Mouse (Mus musculus): ENCODE results near the gene Scai.
"Not testable (repeated sequence)": the region's sequence is repeated elsewhere in the genome, so short reads cannot be mapped to it uniquely, and the experiment has no call there.

The Scai gene

DNA sequence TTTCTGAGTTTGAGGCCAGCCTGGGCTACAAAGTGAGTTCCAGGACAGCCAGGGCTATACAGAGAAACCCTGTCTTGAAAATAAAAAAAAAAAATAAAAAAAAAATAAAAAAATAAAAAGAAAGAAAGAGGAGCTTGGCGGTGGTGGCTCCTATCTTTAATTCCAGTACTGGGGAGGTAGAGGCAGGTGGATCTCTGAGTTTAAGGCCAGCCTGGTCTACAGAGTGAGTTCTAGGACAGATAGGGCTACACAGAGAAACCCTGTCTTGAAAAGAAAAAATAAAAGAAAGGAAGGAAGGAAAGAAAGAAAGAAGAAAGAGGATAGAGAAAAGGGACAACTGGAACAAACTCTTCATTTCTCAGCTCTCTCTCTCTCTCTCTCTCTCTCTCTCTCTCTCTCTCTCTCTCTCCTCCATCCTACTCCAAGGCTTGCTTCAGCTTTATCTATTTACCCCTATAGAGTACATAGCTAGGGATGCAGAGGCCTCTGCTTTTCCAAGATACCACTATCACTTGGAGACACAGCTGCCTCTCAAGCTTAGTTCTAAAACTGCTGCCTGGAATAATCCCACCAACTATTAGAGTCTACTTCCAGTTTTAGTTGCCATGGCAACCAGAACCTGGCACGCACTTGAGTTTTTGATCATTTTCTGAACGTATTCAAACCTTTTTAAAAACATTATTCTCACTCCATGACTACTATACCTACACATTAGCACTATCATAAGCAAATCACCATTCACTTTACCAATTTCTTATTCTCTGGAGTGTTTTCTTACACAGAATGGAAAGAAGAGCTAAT lies 60.8 kb downstream of the Scai start:
- no peak for DNase-seq

DNA sequence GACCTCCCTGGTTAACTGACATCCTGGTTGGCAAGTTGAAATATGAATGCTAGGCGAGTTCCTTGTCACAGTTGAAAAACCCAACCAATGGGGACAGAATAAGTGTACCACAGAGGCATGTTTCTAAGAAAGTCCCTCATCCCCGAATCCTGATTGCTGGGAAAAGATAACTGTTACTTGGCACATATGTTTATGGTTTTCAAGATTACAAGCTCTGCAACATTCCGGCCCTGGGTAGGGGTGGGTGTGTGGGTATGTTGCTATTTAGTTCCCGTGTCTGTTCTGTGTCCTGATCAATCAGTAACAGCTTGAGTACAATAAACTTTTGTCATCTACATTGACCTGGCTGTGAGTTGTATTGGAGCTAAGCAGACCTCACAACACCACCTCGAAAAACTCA lies 66.4 kb downstream of the Scai start:
- no peak for DNase-seq

DNA sequence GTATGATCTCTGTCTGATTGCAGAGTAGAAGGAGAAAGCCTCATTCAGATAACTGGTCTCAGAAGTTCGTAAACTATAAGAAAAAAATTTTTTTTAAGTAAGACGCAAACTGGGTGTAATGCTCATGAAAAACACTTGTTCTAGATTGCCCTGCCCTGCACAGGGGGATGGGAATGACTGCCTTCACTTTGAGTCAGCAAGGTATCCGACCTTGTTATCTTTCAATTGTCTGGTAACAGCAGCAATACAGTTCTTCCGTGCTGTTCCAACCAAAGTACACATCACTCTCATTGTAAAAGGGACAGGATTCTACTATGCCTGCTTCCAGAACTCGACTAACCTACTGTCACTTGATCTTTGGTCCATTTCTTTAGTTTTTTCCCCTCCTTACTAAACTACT lies 69.4 kb downstream of the Scai start:
- DNase-seq: no peak

DNA sequence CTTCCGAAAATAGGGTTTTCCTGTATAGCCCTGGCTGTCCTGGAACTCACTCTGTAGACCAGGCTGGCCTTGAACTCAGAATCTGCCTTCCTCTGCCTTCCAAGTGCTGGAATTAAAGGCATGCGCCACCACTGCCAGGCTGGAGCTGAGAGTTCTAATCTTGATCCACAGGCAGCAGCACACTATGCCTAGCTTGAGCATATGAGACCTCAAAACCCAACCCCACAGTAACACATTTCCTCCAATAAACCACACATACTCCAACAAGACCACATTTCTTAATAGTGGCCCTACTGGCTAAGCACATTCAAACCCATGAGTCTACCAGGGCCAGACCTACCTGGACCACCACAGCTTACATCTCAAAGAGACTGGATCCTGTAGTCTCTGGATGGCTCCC lies 74.0 kb downstream of the Scai start:
- no peak for DNase-seq

DNA sequence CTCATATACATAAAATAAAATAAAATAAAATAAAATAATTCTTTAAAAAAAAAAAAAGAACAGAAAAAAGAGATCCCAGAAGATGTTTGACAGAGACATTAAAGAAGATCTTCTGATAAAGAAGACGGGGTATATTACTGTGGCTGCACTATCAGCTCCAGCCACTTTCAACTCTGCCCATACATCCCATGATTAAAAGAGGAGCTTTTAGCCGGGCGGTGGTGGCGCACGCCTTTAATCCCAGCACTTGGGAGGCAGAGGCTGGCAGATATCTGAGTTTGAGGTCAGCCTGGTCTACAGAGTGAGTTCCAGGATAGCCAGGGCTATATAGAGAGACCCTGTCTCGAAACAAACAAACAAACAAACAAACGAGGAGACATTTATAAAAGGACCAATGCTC lies 76.4 kb downstream of the Scai start:
- no peak for DNase-seq

DNA sequence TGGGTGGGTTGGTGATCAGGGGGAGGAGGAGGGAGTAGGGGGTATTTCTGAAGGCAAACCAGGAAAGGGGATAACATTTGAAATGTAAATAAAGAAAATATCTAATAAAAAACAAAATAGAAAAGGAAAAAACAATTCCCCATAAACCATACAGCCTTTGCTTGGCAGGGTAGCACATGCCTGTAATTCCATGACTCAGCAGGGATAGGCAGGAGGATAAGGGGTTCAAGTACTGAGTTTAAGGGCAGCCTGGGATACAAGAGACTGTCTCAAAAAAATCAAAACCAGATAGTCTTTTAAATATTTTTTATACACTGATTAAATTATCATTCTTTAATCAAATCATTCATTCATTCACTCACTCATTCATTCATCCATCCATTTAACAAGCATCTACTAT lies 80.0 kb downstream of the Scai start:
- no peak for DNase-seq

DNA sequence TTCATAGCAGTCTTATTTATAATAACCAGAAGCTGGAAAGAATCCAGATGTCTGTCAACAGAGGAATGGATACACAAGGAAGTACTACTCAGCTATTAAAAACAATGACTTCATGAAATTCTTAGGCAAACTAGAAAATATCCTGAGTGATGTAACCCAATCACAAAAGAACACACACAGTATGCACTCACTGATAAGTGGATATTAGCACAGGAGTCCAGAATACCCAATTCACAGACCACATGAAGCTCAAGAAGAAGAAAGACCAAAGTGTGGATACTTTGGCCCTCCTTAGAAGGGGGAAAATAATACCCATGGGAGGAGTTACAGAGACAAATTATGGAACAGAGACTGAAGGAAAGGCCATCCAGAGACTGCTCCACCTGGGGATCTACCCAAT lies 80.8 kb downstream of the Scai start:
- DNase-seq: not testable (repeated sequence)

DNA sequence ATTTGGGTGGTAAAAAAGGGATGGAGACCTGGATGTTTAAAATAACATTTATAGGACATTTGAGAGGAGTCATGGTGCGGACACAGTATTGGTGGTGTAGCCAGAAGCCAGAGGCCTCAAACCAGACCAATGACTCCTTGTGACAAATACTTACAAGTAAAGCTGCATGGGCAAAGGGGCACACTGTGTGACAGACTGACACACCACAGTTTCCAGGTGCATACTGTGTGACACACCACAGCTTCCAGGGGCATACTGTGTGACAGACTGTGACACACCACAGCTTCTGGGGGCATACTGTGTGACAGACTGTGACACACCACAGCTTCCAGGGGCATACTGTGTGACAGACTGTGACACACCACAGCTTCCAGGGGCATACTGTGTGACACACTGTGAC lies 90.6 kb downstream of the Scai start:
- peak; percentile 8 for DNase-seq

DNA sequence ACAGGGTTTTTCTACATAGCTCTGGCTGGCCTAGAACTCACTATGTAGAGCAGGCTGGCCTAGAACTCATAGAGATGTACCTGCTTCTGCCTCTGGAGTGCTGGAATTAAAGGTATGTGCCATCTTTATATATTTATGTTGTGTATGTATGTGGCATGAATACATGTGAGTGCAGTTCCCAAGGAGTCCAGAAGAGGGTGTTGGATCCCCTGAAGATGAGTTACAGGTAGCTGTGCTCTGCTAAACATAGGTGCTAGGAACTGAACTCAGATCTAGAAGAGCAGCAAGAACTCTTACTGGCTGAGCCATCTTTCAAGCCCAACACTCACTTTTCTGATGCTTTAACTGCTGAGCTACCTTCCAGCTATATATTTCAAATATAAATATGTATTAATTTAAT lies 92.5 kb downstream of the Scai start:
- no peak for DNase-seq

DNA sequence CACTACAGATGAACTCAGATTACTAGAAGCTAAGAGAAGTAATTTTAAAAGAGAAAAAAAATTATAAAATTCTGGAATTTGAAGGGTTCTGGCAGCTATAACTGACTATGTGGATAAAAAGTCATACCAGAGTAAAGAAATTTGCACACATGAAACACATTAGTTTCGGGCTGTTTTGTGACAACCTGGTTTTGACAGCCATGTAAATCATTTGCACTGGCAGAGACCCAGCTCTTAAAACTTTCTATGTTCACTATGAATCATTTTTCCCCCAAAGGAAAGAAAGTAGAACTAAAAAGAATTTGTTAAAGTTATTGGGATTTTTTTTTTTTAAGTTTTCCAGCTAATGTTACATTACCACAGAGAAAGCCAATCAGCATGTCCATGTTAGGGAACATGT lies 98.6 kb downstream of the Scai start:
- DNase-seq: no peak

DNA sequence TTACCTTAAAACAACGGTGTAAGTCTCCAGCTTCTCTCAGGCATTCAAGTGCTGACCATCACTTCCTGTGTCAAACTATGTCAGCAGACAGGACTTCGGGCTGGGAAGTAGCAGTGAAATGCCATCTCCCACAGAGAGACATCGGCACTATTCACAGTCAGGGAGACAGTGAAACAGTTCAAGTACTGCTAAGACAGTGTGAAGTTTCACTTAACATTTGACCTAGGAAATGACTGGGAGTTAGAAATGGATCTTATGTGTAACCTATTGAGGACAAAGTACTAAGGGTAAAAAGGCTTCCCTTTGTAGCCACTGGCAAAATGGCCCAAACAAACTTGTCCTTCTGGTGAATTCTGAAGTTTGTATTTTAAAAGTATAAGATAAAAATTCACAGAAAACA lies 107.8 kb downstream of the Scai start:
- no peak for DNase-seq

DNA sequence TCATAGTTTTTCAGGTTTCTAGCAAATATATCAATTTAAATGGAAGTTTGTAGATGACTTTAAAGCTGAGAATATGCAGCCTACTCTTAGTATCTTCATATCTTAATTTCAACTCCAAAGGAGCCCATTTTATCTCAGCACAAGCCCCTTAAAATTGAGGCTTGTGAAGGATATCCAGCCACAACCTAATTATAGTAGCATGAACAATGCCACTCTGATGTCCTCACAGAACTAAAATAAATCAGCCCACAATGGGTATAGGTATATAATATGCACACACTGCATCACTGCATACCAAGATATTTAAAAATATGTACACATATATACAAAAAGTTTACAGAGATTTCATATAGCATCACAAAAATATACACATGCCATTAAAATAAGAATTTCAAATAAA lies 119.9 kb downstream of the Scai start:
- no peak for DNase-seq

DNA sequence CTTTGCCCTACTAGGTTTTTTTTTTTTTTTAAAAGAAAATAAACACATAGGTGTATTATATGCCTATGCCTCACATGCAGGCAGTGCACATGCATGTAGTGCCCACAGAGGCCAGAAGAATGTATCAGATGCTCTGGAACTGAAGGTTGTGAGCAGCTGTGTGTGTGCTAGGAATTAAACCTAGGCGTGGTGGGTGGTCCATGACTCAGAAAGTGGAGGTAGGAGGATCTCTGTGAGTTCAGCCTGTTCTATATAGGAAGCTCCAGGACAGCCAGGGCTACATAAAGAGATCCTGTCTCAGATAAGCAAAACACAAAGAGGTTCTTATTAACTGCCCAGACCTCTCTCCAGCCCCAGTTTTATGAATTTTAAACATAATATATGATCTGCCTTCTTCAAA lies 121.4 kb downstream of the Scai start:
- no peak for DNase-seq

DNA sequence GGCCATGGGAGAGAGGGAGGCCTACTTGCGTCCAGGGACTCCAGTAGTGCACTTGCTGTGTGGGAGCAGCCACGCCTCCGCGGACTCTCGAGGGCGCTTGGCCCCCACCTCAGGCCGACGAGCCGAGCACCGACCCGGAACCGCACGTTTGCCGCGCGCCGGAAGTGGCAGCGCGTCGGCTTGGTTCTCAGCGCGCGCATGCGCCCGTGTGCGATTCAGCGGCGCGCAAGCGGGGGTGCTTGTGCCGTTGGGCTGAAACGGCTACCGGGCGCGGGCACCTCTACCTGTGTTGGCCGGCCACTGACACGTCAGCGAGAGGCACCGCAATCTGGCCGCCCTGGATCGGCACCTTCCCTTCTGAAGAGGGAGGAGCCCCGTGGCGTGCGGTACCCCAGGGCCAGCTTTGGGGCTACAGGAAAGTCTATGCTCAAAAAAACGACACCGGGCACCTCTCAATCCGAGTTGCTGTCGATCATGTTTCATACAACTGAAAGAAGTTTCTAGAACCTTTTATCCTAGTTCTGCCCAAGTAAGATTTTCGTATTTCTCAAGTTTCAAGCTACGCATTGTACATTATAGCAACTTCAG lies 125.0 kb downstream of the Scai start, which contains the start of gene Golga1:
Golga1 (minus strand) TSS at position 142 of the 588 bp plus-strand sequence.
- DNase-seq: peak; percentile 94

DNA sequence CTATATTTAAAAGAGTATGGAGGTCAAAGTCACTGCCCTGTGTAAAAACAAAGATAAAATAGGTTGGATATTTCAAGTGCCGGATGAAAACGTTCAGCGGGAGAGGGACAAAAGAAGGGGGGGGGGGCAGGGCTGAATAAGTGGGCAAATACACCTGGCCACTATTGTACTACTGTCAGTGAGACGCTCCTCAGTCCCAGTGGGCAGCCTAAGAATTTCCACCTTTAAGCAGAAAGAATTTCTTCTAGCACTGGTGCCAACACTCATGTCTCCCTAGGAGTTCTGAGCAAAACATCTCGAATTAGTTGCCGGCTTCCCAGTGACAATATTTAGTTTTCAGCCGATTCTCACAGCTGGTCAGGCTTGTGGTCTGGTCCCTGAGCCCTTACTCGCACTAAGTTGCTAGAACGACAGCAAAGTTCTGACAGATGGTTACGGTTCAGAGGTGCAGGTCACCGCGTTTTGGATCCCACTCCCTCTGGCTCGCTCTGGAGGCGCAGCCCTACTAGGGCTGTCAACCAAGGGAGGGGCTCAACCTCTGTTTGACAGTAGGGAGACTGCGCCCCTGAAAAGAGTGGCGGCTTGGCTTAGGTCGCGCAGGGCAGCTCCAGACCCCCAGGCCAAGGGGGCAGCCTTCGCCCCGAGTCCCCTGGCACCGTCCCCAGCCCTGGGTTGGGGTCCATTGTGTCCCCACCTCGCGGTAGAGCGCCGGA lies 125.7 kb downstream of the Scai start:
- no peak for DNase-seq

DNA sequence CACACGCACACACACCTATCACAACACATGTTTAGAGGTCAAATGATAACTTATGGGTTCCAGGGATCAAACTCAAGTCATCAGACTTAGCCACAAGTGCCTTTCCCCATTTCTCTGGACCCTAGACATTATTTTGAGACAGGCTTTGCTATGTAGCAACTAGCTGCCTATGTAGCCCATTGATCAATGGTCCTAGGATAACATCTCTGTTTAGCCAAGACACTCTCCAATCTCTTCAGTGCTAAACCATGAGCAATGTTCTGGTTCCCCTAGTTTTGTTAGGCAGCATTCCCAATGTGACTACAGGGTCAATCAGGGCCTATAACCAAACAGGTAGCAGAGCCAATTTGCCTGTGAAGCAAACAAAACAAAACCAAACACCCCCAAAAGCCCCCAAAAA lies 142.0 kb downstream of the Scai start:
- no peak for DNase-seq

DNA sequence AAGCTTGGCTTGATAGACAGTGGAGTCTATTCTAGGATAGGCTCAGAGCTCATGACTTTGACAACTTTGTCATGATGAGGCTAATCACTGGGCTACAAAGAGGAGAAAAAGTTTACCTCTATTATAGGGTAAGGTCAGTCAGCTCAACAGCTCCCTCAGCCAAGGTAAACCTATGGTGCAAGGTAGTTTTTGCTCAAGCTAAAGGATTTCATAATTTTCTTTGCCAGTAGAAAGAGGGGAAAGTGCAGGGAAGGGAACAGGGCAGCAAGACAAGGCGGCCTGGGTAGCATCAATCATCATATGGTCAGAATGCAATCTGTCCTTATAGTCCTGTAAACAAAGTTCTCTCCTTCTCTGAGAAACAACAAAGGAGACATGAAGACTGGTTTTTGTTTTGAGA lies 150.3 kb downstream of the Scai start:
- DNase-seq: no peak

DNA sequence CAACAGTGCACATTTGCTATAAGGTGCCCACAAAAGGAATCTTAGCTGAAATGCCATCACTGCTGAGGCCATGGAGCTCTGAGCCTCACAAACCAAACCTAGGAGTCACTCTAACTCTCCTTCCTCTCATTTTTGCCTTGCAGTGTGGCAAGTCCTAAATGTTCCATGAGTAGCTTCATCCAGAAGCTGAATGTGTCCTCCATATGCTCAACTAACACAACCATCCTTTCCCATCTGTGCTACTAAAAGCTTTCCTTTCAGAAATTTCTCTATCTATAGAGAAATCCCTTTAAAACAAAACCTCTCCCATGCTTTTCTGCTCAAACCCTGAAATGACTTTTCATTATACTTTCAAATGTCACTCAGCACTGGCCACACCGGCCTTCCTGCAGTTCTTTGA lies 158.9 kb downstream of the Scai start:
- no peak for DNase-seq

DNA sequence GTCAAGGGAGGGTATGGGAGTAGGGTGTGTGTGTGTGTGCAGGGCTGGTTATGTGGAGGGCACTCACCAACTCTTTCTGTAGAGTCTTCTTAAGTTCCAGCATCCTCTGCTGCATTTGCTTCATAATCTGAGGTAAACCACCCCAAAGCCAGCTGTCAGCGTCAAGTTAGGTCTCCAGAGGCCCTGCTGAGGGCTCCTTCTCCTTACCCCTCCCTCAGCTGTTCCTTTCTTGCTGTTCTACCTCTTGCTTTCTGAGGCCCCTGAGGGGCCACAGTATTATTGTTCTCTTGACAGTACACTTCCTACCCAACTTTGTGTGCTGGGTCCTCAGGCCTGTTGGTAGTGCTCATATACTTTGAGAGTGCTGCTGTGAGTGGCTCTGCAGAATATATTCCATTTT lies 170.5 kb downstream of the Scai start:
- no peak for DNase-seq

DNA sequence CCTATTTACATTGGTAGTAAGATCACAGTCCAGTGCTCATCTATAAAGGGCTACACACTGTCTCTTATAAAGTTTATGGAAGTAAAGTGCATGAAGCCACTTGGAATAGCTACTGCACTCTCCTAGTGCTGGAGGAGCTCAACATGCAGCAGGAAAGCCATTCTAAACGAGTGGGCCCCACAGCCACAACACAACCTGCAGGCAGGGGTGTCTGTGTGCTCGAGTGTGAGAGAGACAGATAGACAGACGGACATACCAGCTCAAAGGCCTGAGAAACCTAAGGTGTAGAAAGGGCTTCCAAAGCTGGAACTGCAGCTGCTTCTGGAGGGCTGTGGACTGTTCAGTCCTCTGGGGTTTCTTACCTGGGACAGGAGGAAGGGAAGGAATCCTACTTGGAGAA lies 174.0 kb downstream of the Scai start:
- no peak for DNase-seq
